ENCODE assay signal across 8 mouse cellular contexts in the genomic region with DNA sequence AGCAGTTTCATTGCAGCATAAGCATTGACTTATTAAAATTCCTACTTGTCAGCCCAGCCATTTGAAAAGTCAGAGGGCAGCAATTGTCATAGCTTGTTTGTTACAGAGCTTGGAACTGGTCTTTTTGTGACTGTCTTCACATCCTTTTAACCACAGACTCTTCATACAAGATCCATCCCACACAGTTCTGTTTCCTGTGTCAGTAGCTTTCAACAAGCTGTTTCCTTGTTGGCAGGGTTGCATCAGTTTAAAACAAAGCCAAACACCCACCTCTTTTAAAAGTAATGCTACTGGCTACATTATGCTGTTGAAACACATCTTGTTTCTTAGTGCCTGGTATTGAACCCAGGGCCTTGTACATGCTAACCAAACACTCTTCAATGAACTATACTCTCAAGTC. TPM values are rescaled to one million over a fixed set of nuclear protein-coding genes. Genes with fewer than 3 reads are reported as not detected.
A peak's percentile ranks its signal among the peaks of the same experiment; 100 is the strongest.
DNase-seq lines count a peak whose midpoint lies in the region; ATAC-seq and TF ChIP-seq lines count a peak whose summit lies in the region.

No protein-coding gene starts in this region.

- H3K4me2 ChIP-seq in hindbrain, embryonic 11.5 days (replicated peaks; ENCODE audit: low read depth, low read length): no peak overlapping the region

- peak; percentile 33 to 80 for DNase-seq in layer of hippocampus, adult 2 months (ENCODE audit: low spot score in 2 of 2)
- DNase-seq in layer of hippocampus, postnatal 25 days (ENCODE audit: extremely low spot score in 1 of 2, low spot score in 1 of 2): no peak
- no peak for DNase-seq in cerebellum, adult 18-20 months
- DNase-seq in hindbrain, embryonic 11.5 days (ENCODE audit: low spot score): no peak
- DNase-seq in frontal cortex, postnatal 25 days (ENCODE audit: low spot score in 2 of 2): no peak

- peak; percentile 90 for ATAC-seq in activated CD4-positive, CD25-positive, alpha-beta regulatory T cell, adult 4 months
- ATAC-seq in granulocyte monocyte progenitor cell, adult 5-6 weeks (replicated peaks; ENCODE audit: poor library complexity, severe bottlenecking): peak; percentile 83
- ATAC-seq in hindbrain, embryonic 11.5 days (ENCODE audit: low FRiP score): no peak

- H3K4me3 ChIP-seq in layer of hippocampus, adult 2 months: no peak overlapping the region
- no peak overlapping the region for H3K4me3 ChIP-seq in macrophage (ENCODE audit: inconsistent target)
- no peak overlapping the region for H3K4me3 ChIP-seq in hindbrain, embryonic 11.5 days (ENCODE audit: low read depth, low read length)

- no peaks in the 10 kb centered on the region for H3K9me3 ChIP-seq in hindbrain, embryonic 11.5 days (ENCODE audit: control insufficient read depth, low read length)

- no peak overlapping the region for H3K9ac ChIP-seq in hindbrain, embryonic 11.5 days (ENCODE audit: low read depth, low read length)

- TF ChIP-seq CTCF in layer of hippocampus, adult 2 months (conservative IDR thresholded peaks at IDR 0.05): no peak

- H3K27ac ChIP-seq in layer of hippocampus, adult 2 months: peak overlapping the region; percentile 88
- H3K27ac ChIP-seq in macrophage: peak overlapping the region; percentile 71
- no peak overlapping the region for H3K27ac ChIP-seq in hindbrain, embryonic 11.5 days (ENCODE audit: low read depth, low read length)

- H3K36me3 ChIP-seq in macrophage (ENCODE audit: inconsistent target): peaks cover 5% of the 10 kb centered on the region; the same call in 1 of the 2 replicates
- H3K36me3 ChIP-seq in hindbrain, embryonic 11.5 days (ENCODE audit: control insufficient read depth, insufficient read depth, low read length): no peaks in the 10 kb centered on the region

- H3K4me1 ChIP-seq in hindbrain, embryonic 11.5 days (replicated peaks; ENCODE audit: control insufficient read depth, insufficient read depth, low read length): no peaks in the 10 kb centered on the region

- H3K27me3 ChIP-seq in hindbrain, embryonic 11.5 days (ENCODE audit: control insufficient read depth, insufficient read depth, low read length): no peaks in the 10 kb centered on the region

- H3K79me2 ChIP-seq in macrophage (ENCODE audit: inconsistent target): peaks cover 93% of the 10 kb centered on the region

RNA-seq across cellular contexts. Expression of a gene that starts 46.9 kb away (rescaled TPM):
- total RNA-seq in layer of hippocampus, adult 2 months (2021): 10 to 100 TPM; 20.7 to 22.6 TPM
- total RNA-seq in layer of hippocampus, postnatal 25 days (2021): 10 to 100 TPM; 24.5 to 25.0 TPM
- 10 to 100 TPM; 81.3 to 93.4 TPM for polyA plus RNA-seq in activated CD4-positive, CD25-positive, alpha-beta regulatory T cell, adult 4 months (2017; shearing (Covaris generic))
- total RNA-seq in granulocyte monocyte progenitor cell, adult 5-6 weeks (2014; fragmentation: Nextera tagmentation): 61.1 and 85.1 TPM in 2 replicates
- 72.9 and 90.6 TPM in 2 replicates for total RNA-seq in granulocyte monocyte progenitor cell, adult 5-6 weeks (2017)
- 100 to 1,000 TPM in 8 of 26 experiments, 10 to 100 TPM in 18; 39.5 to 190 (median 75.9) TPM for total RNA-seq in macrophage (2018; cell fraction: chromatin; rRNA removed)
- 100 to 1,000 TPM in 7 of 26 experiments, 10 to 100 TPM in 19; 60.1 to 124 (median 92.1) TPM for total RNA-seq in macrophage (2018; cell fraction: cytosol; rRNA removed)
- total RNA-seq in macrophage (2018; cell fraction: nucleus; rRNA removed): 100 to 1,000 TPM in 11 of 26 experiments, 10 to 100 TPM in 15; 38.5 to 182 (median 86.0) TPM
- 41.0 to 58.3 TPM (median 45.0 TPM) in 3 replicates for polyA plus RNA-seq in macrophage (2018)
- 86.2 and 89.9 TPM in 2 replicates for polyA plus RNA-seq in hindbrain, embryonic 11.5 days (2014; fragmentation: Nextera tagmentation; extraction: Ambion mirVana)

Comparison
In these comparisons a context has a peak if more than half of its experiments do, and no peak if none do; other contexts are left out.
1. DNase-seq: peak in layer of hippocampus, adult 2 months (2 of 2); none in layer of hippocampus, postnatal 25 days (0 of 2), cerebellum, adult 18-20 months (0 of 2), hindbrain, embryonic 11.5 days (single experiment) and frontal cortex, postnatal 25 days (0 of 2).